Mouse (Mus musculus): ENCODE data around the gene Hikeshi. TPM values are rescaled to one million over a fixed set of nuclear protein-coding genes. Genes with fewer than 3 reads are reported as not detected.

Hikeshi gene
- polyA plus RNA-seq, 1 experiment, result 23.9 TPM

DNA sequence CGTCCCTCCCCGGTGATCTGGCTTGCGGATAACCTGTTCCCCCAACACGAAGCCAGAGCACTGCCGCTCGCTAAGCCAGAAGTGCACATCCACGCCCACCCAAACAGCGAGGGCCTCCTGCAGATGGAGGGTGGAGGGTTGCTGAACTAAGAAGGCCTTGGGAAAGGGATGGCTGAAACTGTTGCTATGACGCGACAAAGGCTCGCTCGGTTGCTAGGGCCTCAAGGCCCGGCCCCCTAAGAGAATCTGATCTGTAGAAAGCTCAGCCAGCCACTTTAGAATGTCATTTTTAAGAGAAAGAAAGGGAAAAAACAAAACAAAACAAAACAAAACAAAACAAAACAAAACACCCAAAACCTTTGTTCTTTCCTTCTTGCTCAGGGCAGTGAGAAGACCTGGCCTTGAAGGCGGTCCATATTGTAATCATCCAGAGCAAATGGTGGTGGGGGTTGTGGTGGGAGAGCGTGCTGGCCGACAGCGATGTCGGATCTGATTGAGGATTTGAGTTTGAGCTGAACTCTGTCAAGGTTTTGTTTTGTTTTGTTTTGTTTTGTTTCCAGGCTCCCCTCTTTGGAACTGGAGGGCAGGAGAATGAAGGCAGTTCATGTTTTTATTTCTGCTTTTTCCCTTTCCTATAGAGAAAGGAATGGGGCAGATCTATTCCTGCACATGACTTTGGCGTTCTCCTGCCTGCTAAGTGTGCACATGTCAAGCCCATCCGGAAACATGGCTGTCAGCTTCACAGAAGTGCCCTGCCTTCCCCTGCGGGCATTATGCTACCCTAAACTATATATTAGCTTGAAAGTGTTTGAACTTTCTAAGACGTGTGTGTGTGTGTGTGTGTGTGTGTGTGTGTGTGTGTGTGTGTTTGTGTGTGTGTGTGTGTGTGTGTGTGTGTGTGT is 37.3 kb downstream of the Hikeshi start, which contains the start of gene Ccdc81:
Gene Ccdc81, minus strand, starts transcription at position 188 of the 902 bp plus-strand sequence.
- Histone ChIP-seq H3K4me3 (ENCODE audit: low read depth, low read length) (no peak within 1 kb of the TSS), H3K27me3 (ENCODE audit: control insufficient read depth, insufficient read depth, low read length) (no peaks in the 10 kb centered on the region), H3K4me1 (ENCODE audit: control insufficient read depth, insufficient read depth, insufficient read length, low read length) (no peaks in the 10 kb centered on the region), H3K36me3 (ENCODE audit: control insufficient read depth, insufficient read depth, low read length) (no peaks in the 10 kb centered on the region), H3K27ac (ENCODE audit: insufficient read depth, low read depth, low read length) (no peak within 1 kb of the TSS)
- TF ChIP-seq POLR2A (IDR thresholded peaks at IDR 0.05; ENCODE audit: low read depth, low read length) (no peak), CTCF (IDR thresholded peaks at IDR 0.05; ENCODE audit: extremely low read depth, insufficient read length, insufficient replicate concordance, low read depth, low read length) (no peak)
- 48% methylated on average over 22 of the region's 22 CpGs for WGBS

DNA sequence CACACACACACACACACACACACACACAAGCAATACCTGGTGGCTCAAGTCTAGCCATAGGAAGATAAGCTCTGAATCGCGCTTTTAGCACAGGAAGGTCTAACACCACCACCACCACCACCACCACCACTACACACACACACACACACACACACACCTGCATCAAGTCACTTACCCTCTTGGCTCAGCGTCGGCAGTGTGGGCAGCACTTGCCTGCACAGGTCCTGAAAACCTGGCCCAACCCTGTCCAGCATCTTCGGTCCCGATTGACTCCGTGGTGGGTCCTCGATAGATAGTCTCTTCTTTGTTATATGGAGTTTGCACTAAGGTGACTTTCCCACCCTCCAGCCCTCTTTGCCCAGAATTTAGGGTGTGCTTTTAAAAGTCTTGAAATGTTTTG is 38.0 kb downstream of the Hikeshi start:
- no peak overlapping the region for H3K27ac ChIP-seq (ENCODE audit: insufficient read depth, low read depth, low read length)
- no peak for TF ChIP-seq POLR2A (IDR thresholded peaks at IDR 0.05; ENCODE audit: low read depth, low read length)
- no peak for TF ChIP-seq CTCF (IDR thresholded peaks at IDR 0.05; ENCODE audit: extremely low read depth, insufficient read length, insufficient replicate concordance, low read depth, low read length)
- no peaks in the 10 kb centered on the region for H3K27me3 ChIP-seq (ENCODE audit: control insufficient read depth, insufficient read depth, low read length)
- H3K4me3 ChIP-seq (ENCODE audit: low read depth, low read length), result no peak overlapping the region
- H3K4me1 ChIP-seq (ENCODE audit: control insufficient read depth, insufficient read depth, insufficient read length, low read length), result no peaks in the 10 kb centered on the region
- no peaks in the 10 kb centered on the region for H3K36me3 ChIP-seq (ENCODE audit: control insufficient read depth, insufficient read depth, low read length)
- WGBS, result 84% methylated on average over 8 of the region's 8 CpGs

DNA sequence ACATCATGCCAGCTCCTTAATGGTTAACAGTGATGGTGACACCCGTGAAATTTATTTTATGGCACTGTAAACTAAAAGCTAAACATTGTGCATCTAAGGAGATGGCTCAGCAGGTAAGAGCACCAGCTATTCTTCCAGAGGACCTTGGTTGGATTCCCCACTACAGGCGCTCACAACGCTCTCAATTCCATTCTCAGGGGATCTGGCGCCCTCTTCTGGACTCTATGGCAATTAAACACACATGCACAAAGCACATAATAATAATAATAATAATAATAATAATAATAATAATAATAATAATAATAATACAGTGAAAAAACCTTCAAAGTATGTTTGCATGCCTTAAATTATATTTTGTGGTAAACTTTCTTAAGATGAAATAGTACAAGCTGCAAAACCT is 49.1 kb downstream of the Hikeshi start:
- TF ChIP-seq POLR2A (IDR thresholded peaks at IDR 0.05; ENCODE audit: low read depth, low read length) (no peak), CTCF (IDR thresholded peaks at IDR 0.05; ENCODE audit: extremely low read depth, insufficient read length, insufficient replicate concordance, low read depth, low read length) (peak; percentile 24; the same call in 1 of the 2 replicates)
- Histone ChIP-seq H3K4me3 (ENCODE audit: low read depth, low read length) (no peak overlapping the region), H3K36me3 (ENCODE audit: control insufficient read depth, insufficient read depth, low read length) (no peaks in the 10 kb centered on the region), H3K27ac (ENCODE audit: insufficient read depth, low read depth, low read length) (no peak overlapping the region), H3K27me3 (ENCODE audit: control insufficient read depth, insufficient read depth, low read length) (no peaks in the 10 kb centered on the region), H3K4me1 (ENCODE audit: control insufficient read depth, insufficient read depth, insufficient read length, low read length) (0 out of 2 replicates have a peak, but pooled peaks cover 1% of the 10 kb centered on the region)
- WGBS, result 32% methylated on average over 4 of the region's 4 CpGs

DNA sequence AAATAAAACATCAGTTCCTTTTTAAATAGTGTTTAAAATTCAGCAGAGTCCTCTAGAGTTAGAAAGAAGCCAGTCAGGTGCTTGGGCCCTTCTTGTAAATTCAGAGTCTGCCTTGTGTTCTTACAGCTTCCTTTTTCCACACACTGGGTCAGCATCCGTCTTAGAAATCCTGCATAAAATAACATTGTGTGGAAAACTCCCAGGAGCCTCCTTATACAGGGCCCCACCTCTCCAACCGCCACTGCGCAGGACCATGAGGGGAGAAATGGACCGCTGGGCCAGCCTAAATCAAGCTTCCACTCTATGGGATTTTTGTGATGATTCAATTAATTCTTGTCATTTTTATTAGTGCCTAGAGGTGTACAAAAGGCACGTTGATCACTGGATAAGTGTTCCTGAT is 49.6 kb downstream of the Hikeshi start:
- Histone ChIP-seq H3K4me3 (ENCODE audit: low read depth, low read length) (no peak overlapping the region), H3K27me3 (ENCODE audit: control insufficient read depth, insufficient read depth, low read length) (no peaks in the 10 kb centered on the region), H3K4me1 (ENCODE audit: control insufficient read depth, insufficient read depth, insufficient read length, low read length) (0 out of 2 replicates have a peak, but pooled peaks cover 1% of the 10 kb centered on the region), H3K36me3 (ENCODE audit: control insufficient read depth, insufficient read depth, low read length) (no peaks in the 10 kb centered on the region), H3K27ac (ENCODE audit: insufficient read depth, low read depth, low read length) (no peak overlapping the region)
- TF ChIP-seq POLR2A (IDR thresholded peaks at IDR 0.05; ENCODE audit: low read depth, low read length), result no peak
- TF ChIP-seq CTCF (IDR thresholded peaks at IDR 0.05; ENCODE audit: extremely low read depth, insufficient read length, insufficient replicate concordance, low read depth, low read length), result no peak
- 83% methylated on average over 5 of the region's 5 CpGs for WGBS

DNA sequence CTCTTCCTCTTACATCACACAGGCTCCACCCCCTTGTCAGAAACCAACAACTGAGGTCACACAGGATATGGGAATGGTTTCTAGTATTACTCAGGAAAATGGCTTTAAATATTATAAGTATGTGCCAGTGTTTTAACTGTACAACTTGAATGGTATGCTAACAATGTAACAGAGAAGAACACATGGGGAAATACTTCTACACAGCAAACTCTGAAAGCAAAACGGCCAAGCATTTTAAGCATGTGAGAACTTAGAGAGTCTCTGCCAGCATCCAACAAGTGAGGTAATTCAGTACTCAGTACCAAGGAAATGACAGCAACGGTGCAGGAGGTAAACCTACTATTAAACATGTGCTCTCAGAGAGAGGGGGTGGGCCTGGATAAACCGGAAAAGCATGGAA is 56.5 kb downstream of the Hikeshi start:
- WGBS, result 55% methylated on average over 3 of the region's 3 CpGs
- Histone ChIP-seq H3K4me1 (ENCODE audit: control insufficient read depth, insufficient read depth, insufficient read length, low read length) (0 out of 2 replicates have a peak, but pooled peaks cover 1% of the 10 kb centered on the region), H3K4me3 (ENCODE audit: low read depth, low read length) (no peak overlapping the region), H3K27me3 (ENCODE audit: control insufficient read depth, insufficient read depth, low read length) (no peaks in the 10 kb centered on the region), H3K36me3 (ENCODE audit: control insufficient read depth, insufficient read depth, low read length) (no peaks in the 10 kb centered on the region), H3K27ac (ENCODE audit: insufficient read depth, low read depth, low read length) (no peak overlapping the region)
- TF ChIP-seq POLR2A (IDR thresholded peaks at IDR 0.05; ENCODE audit: low read depth, low read length), result no peak
- TF ChIP-seq CTCF (IDR thresholded peaks at IDR 0.05; ENCODE audit: extremely low read depth, insufficient read length, insufficient replicate concordance, low read depth, low read length), result no peak

DNA sequence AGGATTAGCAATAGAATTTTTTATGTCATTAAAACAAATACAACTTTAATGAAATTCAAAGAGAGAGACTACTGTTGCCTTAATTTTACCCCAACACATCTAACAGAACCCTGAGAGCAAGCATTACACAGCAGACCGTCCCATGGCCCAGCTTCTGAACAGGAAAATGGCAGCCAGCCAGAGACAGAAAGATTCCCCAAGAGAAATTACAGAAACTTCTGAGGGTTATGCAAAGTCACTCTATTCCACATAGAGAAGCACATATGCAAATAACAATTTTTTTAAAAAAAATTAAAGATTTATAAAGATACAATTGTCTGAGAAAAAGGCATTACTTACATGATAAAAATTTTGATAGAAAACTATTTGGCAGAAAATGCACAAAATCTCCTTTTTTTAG is 61.3 kb downstream of the Hikeshi start:
- TF ChIP-seq CTCF (IDR thresholded peaks at IDR 0.05; ENCODE audit: extremely low read depth, insufficient read length, insufficient replicate concordance, low read depth, low read length), result no peak
- no peak for TF ChIP-seq POLR2A (IDR thresholded peaks at IDR 0.05; ENCODE audit: low read depth, low read length)
- no peaks in the 10 kb centered on the region for H3K4me1 ChIP-seq (ENCODE audit: control insufficient read depth, insufficient read depth, insufficient read length, low read length)
- 53% methylated on average over 1 of the region's 1 CpGs for WGBS
- H3K4me3 ChIP-seq (ENCODE audit: low read depth, low read length), result no peak overlapping the region
- no peaks in the 10 kb centered on the region for H3K27me3 ChIP-seq (ENCODE audit: control insufficient read depth, insufficient read depth, low read length)
- H3K27ac ChIP-seq (ENCODE audit: insufficient read depth, low read depth, low read length), result no peak overlapping the region
- no peaks in the 10 kb centered on the region for H3K36me3 ChIP-seq (ENCODE audit: control insufficient read depth, insufficient read depth, low read length)

Other genes with a start within 250 kb of the Hikeshi start
- not detected in 2 replicates for gene Ccdc81, start 37.6 kb downstream of the Hikeshi start, polyA plus RNA-seq (2012; rRNA removed)
- 3.1 and 17.0 TPM in 2 replicates for gene Eed, start 39.8 kb upstream of the Hikeshi start, polyA plus RNA-seq (2012; rRNA removed)
- 12.3 and 36.3 TPM in 2 replicates for gene Picalm, start 189.0 kb upstream of the Hikeshi start, polyA plus RNA-seq (2012; rRNA removed)